Mouse (Mus musculus): ENCODE data around the gene Zfp512b. TPM values are rescaled to one million over a fixed set of nuclear protein-coding genes. Genes with fewer than 3 reads are reported as not detected.

Gene Zfp512b
- polyA plus RNA-seq, 1 experiment from 2014 or later, result 53.4 TPM

DNA sequence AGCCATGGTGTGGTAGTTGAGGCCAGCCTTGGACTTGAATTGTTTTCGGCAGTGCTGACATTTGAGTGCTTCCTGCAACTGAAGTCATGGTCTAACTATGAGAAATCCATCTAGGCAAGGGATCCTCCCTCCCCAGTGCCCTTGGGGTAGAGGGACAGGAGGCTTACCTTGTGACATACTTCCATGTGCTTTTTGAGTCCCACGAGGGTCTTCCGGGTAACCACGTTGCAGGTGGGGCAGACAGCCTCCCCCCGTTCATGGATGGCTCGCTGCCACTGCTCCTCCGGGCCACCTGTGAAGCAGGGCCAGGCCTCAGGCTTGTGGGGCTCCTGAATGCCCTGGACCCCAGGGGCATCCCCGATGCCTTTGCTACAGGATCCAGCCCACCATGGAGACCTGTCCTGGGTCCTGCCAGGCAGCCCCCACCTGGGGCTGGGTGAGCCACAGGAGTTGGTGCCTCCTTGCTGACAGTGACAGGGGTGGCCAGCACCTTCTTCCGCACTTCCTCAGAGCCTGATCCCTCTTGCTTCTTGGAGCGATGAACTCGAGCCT is 4.3 kb downstream of the Zfp512b start:
- H3K4me2 ChIP-seq, result no peak overlapping the region
- H3K9ac ChIP-seq, result no peak overlapping the region
- no peaks in the 10 kb centered on the region for H3K9me3 ChIP-seq
- no peak for ATAC-seq (ENCODE audit: insufficient number of reproducible peaks, low FRiP score, low TSS enrichment, low read depth)
- peaks cover 74% of the 10 kb centered on the region for H3K36me3 ChIP-seq
- 92% methylated on average over 11 of the region's 11 CpGs for WGBS
- H3K4me3 ChIP-seq, result no peak overlapping the region
- peaks cover 22% of the 10 kb centered on the region for H3K4me1 ChIP-seq
- no peaks in the 10 kb centered on the region for H3K27me3 ChIP-seq
- no peak overlapping the region for H3K27ac ChIP-seq

DNA sequence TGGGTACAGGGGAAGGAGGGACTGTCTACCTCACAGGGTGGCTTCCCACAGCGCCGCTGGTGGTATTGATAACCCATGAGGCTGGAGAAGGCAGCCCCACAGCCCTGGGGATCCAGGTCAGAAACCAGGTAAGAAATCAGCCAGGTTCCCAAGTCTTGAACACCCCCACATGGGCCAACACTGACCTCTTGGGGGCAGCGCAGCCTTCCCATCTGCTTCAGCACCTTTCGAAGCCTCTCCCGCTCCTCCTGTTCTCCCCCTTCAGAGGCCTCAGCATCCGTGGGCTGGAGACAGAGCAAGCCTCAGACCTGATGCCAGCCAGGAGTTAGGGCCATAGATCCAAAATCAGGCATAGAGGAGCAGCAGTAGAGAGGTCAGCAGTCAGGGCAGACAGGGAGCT is 4.8 kb downstream of the Zfp512b start:
- no peaks in the 10 kb centered on the region for H3K27me3 ChIP-seq
- no peak for ATAC-seq (ENCODE audit: insufficient number of reproducible peaks, low FRiP score, low TSS enrichment, low read depth)
- WGBS, result 79% methylated on average over 6 of the region's 6 CpGs
- no peak overlapping the region for H3K27ac ChIP-seq
- H3K36me3 ChIP-seq, result peaks cover 74% of the 10 kb centered on the region
- H3K4me3 ChIP-seq, result no peak overlapping the region
- no peaks in the 10 kb centered on the region for H3K9me3 ChIP-seq
- H3K4me2 ChIP-seq, result no peak overlapping the region
- H3K4me1 ChIP-seq, result peaks cover 17% of the 10 kb centered on the region
- H3K9ac ChIP-seq, result no peak overlapping the region

DNA sequence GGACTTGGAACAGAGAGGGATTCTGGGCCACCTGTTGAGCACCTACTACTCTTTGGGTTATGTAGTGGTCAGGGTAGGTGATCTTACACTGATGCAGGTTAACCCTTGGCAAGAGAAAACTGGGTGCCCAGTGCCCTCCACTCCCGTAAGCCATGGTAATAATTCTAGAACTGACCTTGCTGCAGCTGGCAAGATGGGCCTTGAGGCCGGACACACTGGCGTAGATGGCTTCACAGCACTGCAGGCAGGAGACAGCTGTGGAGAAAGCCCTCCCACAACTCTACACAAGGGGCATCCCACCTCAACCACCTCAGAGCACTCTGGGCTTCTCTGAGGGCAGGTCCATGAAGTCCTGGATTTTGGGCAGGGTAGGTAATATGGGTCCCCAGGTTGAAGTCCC is 6.5 kb downstream of the Zfp512b start:
- no peaks in the 10 kb centered on the region for H3K27me3 ChIP-seq

DNA sequence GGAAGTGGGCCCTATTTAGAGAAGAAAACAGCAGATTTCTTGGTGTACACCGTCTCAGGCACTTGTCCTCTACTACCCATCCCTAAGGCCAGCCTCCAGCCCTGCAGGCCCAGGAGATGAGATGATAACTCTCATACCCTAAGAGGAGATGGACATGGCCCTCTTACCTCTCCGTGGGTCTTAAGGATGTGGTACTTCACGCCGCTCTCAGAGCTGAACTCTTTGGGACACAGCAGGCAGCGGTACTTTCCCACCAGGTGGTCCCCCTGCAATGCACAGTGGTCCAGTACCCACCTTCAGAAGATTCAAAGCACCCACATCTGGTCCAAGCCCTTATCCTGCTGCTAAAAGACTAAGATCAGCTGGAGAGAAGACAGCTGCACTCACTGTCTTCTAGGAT is 7.1 kb downstream of the Zfp512b start:
- Histone ChIP-seq H3K4me2 (no peak overlapping the region), H3K36me3 (peaks cover 71% of the 10 kb centered on the region), H3K4me3 (no peak overlapping the region), H3K27ac (no peak overlapping the region), H3K9ac (no peak overlapping the region), H3K27me3 (no peaks in the 10 kb centered on the region), H3K9me3 (no peaks in the 10 kb centered on the region), H3K4me1 (peaks cover 6% of the 10 kb centered on the region)
- ATAC-seq (ENCODE audit: insufficient number of reproducible peaks, low FRiP score, low TSS enrichment, low read depth), result no peak
- 85% methylated on average over 5 of the region's 5 CpGs for WGBS

More for the DNA sequence above, 6.5 kb downstream of the Zfp512b start:
- H3K36me3 ChIP-seq, result peaks cover 74% of the 10 kb centered on the region
- no peak for ATAC-seq (ENCODE audit: insufficient number of reproducible peaks, low FRiP score, low TSS enrichment, low read depth)
- WGBS, result 93% methylated on average over 3 of the region's 3 CpGs
- H3K4me3 ChIP-seq, result no peak overlapping the region
- no peak overlapping the region for H3K4me2 ChIP-seq
- H3K9me3 ChIP-seq, result no peaks in the 10 kb centered on the region
- H3K9ac ChIP-seq, result no peak overlapping the region
- H3K27ac ChIP-seq, result no peak overlapping the region
- peaks cover 8% of the 10 kb centered on the region for H3K4me1 ChIP-seq

DNA sequence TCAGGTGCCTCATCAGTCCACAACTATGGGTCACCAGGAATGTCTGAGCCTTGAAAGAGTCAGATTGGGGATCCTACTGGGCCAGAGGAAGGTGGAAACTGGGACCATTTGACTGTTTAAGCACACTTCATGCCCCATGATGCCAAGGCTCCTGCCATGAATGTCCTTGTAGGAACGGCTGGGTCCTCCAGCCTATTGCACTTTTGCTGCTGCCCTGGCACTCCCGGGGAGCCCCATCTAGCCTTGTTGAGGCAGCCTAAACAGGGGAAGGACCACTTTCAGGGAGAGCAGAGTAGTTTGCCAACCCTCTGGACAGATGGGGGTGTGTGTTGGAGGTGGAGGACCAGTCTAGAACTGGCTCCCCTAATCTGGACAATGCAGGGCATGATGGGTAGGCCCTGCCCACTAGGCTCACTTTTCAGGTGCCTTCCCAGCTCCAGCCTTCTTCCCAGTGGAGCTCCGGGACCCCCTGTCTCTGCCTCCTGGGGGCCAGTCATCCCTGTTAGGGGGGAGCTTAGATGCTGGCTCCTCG is 8.1 kb downstream of the Zfp512b start, which contains the start of gene Uckl1:
Uckl1 (minus strand) TSS at position 482 of the 532 bp plus-strand sequence.
- peaks cover 10% of the 10 kb centered on the region for H3K4me1 ChIP-seq
- no peak within 1 kb of the TSS for H3K4me2 ChIP-seq
- no peak for ATAC-seq (ENCODE audit: insufficient number of reproducible peaks, low FRiP score, low TSS enrichment, low read depth)
- H3K9me3 ChIP-seq, result no peaks in the 10 kb centered on the region
- H3K27ac ChIP-seq, result no peak within 1 kb of the TSS
- H3K9ac ChIP-seq, result no peak within 1 kb of the TSS
- WGBS, result 87% methylated on average over 4 of the region's 4 CpGs
- no peaks in the 10 kb centered on the region for H3K27me3 ChIP-seq
- peaks cover 60% of the 10 kb centered on the region for H3K36me3 ChIP-seq
- no peak within 1 kb of the TSS for H3K4me3 ChIP-seq

DNA sequence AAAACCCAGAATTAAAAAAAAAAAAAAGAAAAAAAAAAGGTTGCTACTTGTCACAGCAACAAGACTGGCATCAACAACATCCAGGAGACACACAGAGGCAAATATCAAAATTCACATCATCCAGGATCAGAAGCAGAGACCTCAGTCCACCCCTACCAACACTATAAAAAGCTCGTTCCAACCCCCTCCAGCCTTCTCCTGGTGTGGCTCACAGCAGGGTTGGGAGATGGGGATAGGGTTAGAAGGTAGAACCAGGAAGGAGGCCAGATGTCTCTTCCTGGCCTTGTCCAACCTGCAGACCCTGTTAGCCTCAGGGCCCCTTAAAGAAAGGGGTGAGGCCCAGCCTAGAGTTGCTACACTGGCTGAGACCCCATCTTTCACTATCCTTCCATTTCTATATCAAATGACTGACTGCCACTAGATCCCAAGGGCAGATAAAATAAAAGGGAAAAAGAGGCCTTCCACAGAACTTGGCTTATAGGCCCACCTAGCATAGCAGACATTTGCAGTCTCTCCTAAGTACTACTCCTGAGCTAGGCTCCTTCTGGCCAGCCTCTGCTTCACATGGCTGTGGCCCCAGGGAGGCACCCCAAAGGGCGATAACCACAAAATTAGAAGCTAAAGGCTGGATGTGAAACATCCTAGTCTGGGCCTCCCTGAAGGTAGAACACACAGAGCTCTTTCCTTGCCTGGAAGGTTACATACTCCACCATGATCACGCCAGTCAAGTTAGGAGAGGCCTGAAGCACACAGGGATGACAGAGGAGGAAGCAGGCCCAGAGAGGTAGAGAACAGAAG is 8.9 kb downstream of the Zfp512b start:
- H3K27ac ChIP-seq, result no peak overlapping the region
- H3K27me3 ChIP-seq, result no peaks in the 10 kb centered on the region
- peaks cover 52% of the 10 kb centered on the region for H3K36me3 ChIP-seq
- peaks cover 16% of the 10 kb centered on the region for H3K4me1 ChIP-seq
- H3K4me3 ChIP-seq, result no peak overlapping the region
- no peak overlapping the region for H3K9ac ChIP-seq
- WGBS, result 86% methylated on average over 3 of the region's 3 CpGs
- no peak for ATAC-seq (ENCODE audit: insufficient number of reproducible peaks, low FRiP score, low TSS enrichment, low read depth)
- H3K4me2 ChIP-seq, result no peak overlapping the region
- no peaks in the 10 kb centered on the region for H3K9me3 ChIP-seq

DNA sequence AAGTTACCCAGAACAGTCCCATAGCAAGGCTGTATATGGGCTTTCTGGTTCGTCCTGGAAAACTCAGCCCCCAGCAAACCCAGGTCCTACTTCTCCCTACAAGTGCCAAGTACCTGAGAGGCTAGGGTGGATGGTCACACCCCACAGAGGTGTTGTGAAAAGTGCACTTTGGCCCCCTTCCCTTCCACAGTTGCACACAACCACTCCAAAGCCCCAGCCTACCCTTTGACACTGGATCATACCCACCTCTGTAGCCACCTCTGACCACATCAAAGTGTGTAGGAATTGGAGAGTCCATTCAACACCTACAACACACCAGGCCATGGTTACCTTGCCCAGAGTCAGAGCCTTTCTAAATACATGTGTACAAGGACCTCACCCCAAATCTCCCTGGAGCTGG is 9.7 kb downstream of the Zfp512b start:
- no peak overlapping the region for H3K9ac ChIP-seq
- 82% methylated on average over 1 of the region's 1 CpGs for WGBS
- ATAC-seq (ENCODE audit: insufficient number of reproducible peaks, low FRiP score, low TSS enrichment, low read depth), result no peak
- H3K36me3 ChIP-seq, result peaks cover 46% of the 10 kb centered on the region
- no peaks in the 10 kb centered on the region for H3K9me3 ChIP-seq
- no peak overlapping the region for H3K4me2 ChIP-seq
- no peak overlapping the region for H3K4me3 ChIP-seq
- no peaks in the 10 kb centered on the region for H3K27me3 ChIP-seq
- H3K27ac ChIP-seq, result no peak overlapping the region
- peaks cover 18% of the 10 kb centered on the region for H3K4me1 ChIP-seq

DNA sequence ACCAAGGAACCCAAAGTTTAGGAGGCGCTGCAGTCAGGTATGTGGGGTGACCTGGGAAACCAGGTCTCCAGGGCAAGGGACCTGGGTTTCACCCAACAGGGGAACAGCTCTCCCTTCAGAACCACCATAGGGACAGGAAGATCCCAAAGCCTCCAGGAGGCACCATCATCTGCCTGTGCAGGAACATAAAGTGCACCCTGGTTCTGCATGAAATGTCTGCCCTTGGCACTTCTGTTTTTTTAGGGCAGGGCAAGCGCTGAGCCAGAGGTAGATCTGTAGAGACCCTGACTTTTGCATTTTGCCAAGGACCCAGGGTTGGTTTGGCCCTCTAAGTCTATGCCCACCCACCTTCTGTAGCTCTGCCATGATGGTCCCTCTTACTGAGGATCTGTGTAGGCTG is 10.2 kb downstream of the Zfp512b start:
- Histone ChIP-seq H3K4me2 (no peak overlapping the region), H3K4me3 (no peak overlapping the region), H3K4me1 (peaks cover 18% of the 10 kb centered on the region), H3K9me3 (no peaks in the 10 kb centered on the region), H3K27me3 (no peaks in the 10 kb centered on the region), H3K9ac (no peak overlapping the region), H3K36me3 (peaks cover 41% of the 10 kb centered on the region), H3K27ac (no peak overlapping the region)
- ATAC-seq (ENCODE audit: insufficient number of reproducible peaks, low FRiP score, low TSS enrichment, low read depth), result no peak
- WGBS, result 87% methylated on average over 2 of the region's 2 CpGs

DNA sequence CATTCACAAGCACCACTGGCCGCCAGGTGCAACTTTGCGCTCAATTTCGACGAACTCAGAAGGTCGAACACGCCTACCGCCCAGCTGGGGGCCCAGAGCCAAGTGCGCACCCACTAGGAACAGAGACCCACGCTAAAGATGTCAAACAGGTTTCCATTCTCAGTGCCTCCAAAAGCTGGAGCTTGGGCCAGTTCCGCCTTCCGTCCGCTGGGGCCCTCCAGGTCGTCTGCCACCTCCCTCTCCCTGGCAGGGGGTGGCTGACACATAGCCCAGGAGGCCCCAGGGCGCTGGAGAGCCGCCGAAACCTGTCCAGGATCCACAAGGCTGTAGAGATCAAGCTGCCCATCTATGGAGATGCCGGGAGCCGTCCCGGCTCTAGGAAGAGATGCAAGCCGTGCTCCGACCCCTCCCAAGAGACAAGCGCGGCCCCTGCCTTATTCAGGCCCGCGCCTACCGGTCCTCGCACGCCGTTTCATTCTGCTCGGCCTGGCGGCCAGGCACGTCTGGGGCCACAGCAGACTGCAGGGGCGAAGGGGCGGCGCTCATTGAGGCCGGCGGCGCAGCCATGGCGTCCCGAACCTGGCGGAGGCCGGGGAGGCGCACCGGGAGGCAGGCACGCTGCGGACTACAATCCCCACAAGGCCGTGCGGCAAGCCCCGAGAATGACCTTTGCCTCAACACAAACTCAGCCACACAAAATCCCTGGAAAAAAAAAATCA is 11.0 kb downstream of the Zfp512b start:
- Histone ChIP-seq H3K36me3 (peaks cover 33% of the 10 kb centered on the region), H3K4me1 (peaks cover 18% of the 10 kb centered on the region), H3K4me2 (peak overlapping the region; percentile 94), H3K4me3 (peak overlapping the region; percentile 78), H3K9ac (peak overlapping the region; percentile 80), H3K27ac (peak overlapping the region; percentile 95), H3K27me3 (no peaks in the 10 kb centered on the region), H3K9me3 (no peaks in the 10 kb centered on the region)
- WGBS, result under 1% methylated on average over 49 of the region's 49 CpGs
- peak; percentile 58 for ATAC-seq (ENCODE audit: insufficient number of reproducible peaks, low FRiP score, low TSS enrichment, low read depth)

DNA sequence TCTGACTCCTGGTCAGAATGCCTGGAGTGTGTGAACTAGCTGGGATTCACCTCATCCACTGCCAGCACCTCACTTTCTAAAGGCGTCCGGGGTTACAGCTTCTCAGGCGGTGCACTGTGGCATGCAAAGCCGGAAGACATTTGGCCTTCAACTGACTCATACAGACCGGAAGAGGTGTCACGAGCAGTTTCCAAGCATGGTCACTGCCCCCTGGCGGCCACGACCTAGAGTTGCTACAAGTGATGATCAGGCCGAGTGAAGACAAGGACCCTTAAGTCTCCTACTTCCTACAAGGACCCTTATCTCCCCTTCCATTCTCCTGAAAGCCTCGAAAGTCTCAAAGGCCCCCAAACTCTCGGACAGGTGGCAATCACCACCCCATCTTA is 11.6 kb downstream of the Zfp512b start:
- H3K9ac ChIP-seq, result peak overlapping the region; percentile 80
- H3K4me1 ChIP-seq, result peaks cover 18% of the 10 kb centered on the region
- WGBS, result 1% methylated on average over 11 of the region's 11 CpGs
- no peaks in the 10 kb centered on the region for H3K27me3 ChIP-seq
- H3K27ac ChIP-seq, result peak overlapping the region; percentile 95
- H3K4me2 ChIP-seq, result peak overlapping the region; percentile 94
- peak; percentile 62 for ATAC-seq (ENCODE audit: insufficient number of reproducible peaks, low FRiP score, low TSS enrichment, low read depth)
- H3K4me3 ChIP-seq, result peak overlapping the region; percentile 78
- no peaks in the 10 kb centered on the region for H3K9me3 ChIP-seq
- H3K36me3 ChIP-seq, result peaks cover 27% of the 10 kb centered on the region

DNA sequence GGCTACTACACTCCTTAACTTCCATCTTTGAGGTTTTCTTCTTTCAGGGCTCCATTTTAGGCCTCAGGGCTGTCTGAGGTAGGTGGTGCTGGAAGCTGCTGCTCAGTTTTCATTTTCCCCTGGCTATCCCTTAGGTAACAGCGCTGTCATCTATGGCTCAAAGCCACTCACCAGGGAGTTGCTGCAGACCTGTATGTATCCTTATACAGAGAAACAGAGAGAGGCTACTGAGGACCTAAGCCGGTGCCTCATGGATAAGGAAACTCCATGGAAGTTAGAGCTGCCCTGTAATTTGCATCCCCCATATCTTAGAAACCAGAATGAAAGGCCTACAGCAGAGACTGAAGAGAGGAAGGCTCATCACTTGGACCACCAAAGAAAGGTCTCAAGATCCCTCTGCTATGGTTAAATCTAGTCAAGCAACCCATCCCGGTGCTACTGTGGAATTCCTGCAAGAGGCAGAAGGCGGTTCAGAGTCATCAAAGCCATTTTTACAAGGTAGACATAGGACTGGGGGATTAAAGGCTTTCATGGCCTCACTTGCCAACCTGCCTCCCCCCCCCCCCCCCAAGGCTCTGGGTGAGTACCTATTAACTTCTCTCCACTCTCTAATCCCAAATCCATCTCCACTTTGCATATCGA is 12.4 kb downstream of the Zfp512b start:
- H3K36me3 ChIP-seq, result peaks cover 20% of the 10 kb centered on the region
- peak overlapping the region; percentile 78 for H3K4me3 ChIP-seq
- H3K27me3 ChIP-seq, result no peaks in the 10 kb centered on the region
- H3K27ac ChIP-seq, result peak overlapping the region; percentile 95; the same call in 1 of the 2 replicates
- H3K4me1 ChIP-seq, result peaks cover 18% of the 10 kb centered on the region
- H3K9me3 ChIP-seq, result no peaks in the 10 kb centered on the region
- peak overlapping the region; percentile 94 for H3K4me2 ChIP-seq
- peak overlapping the region; percentile 39; the same call in 1 of the 2 replicates for H3K9ac ChIP-seq
- no peak for ATAC-seq (ENCODE audit: insufficient number of reproducible peaks, low FRiP score, low TSS enrichment, low read depth)
- WGBS, result 62% methylated on average over 5 of the region's 5 CpGs

Data from limb, embryonic 15.5 days (tissue).